Mouse (Mus musculus) ES-Bruce4 (cell line): ENCODE measurements around the gene Agpat3. TPM values are rescaled to one million over a fixed set of nuclear protein-coding genes. Genes with fewer than 3 reads are reported as not detected.

ENCODE experiments used
- H3K27ac ChIP-seq: 2 replicates; pipeline ENCODE4 v1.5.1; 2012; ENCODE audit warnings: low read length, inconsistent platforms; ENCODE audit not compliant: insufficient read depth
- H3K27me3 ChIP-seq: 2 replicates; pipeline ENCODE4 v1.6.1; 2012; ENCODE audit warnings: mild to moderate bottlenecking, low read length, inconsistent platforms; ENCODE audit not compliant: control insufficient read depth, poor library complexity, insufficient read depth, severe bottlenecking
- H3K36me3 ChIP-seq: 2 replicates; pipeline ENCODE4 v1.6.1; 2012; ENCODE audit warnings: inconsistent platforms, mild to moderate bottlenecking, low read length, moderate library complexity; ENCODE audit not compliant: control insufficient read depth, poor library complexity, insufficient read depth, severe bottlenecking
- H3K4me1 ChIP-seq: one replicate; pipeline ENCODE4 v1.8.1; 2011; ENCODE audit warnings: low read length; ENCODE audit not compliant: control insufficient read depth, insufficient read depth
- H3K4me3 ChIP-seq: 2 replicates; pipeline ENCODE4 v1.5.1; 2011; ENCODE audit warnings: low read depth, mild to moderate bottlenecking, low read length
- H3K9ac ChIP-seq: 2 replicates; pipeline ENCODE4 v1.6.1; 2012; ENCODE audit warnings: low read depth, mild to moderate bottlenecking, inconsistent platforms; ENCODE audit not compliant: poor library complexity, severe bottlenecking
- H3K9me3 ChIP-seq: replicated peaks from 2 replicates; pipeline ENCODE4 v1.6.1; 2012; ENCODE audit warnings: mild to moderate bottlenecking, low read length, inconsistent platforms; ENCODE audit not compliant: control insufficient read depth, poor library complexity, insufficient read depth, severe bottlenecking
- CTCF ChIP-seq: IDR thresholded peaks from one replicate; pipeline ENCODE4 v1.8.1; 2011; ENCODE audit warnings: low read depth, low read length
- EP300 ChIP-seq: IDR thresholded peaks from 2 replicates; pipeline ENCODE4 v1.6.1; 2011; ENCODE audit warnings: low read depth, low read length; ENCODE audit not compliant: insufficient read depth
- POLR2A ChIP-seq: IDR thresholded peaks from one replicate; pipeline ENCODE4 v1.8.1; 2011; ENCODE audit warnings: low read length; ENCODE audit not compliant: insufficient read depth
- polyA plus RNA-seq: library from polyadenylated mRNA; stranded (reverse); fragments of >200 nt; gene quantifications from 2 replicates; pipeline ENCODE4 v1.2.4, GENCODE M21; 2011; ENCODE audit warnings: low read depth; ENCODE audit not compliant: missing spikeins, insufficient read depth, insufficient read length

The Agpat3 gene
- polyA plus RNA-seq, 1 experiment: 56.0 TPM

DNA sequence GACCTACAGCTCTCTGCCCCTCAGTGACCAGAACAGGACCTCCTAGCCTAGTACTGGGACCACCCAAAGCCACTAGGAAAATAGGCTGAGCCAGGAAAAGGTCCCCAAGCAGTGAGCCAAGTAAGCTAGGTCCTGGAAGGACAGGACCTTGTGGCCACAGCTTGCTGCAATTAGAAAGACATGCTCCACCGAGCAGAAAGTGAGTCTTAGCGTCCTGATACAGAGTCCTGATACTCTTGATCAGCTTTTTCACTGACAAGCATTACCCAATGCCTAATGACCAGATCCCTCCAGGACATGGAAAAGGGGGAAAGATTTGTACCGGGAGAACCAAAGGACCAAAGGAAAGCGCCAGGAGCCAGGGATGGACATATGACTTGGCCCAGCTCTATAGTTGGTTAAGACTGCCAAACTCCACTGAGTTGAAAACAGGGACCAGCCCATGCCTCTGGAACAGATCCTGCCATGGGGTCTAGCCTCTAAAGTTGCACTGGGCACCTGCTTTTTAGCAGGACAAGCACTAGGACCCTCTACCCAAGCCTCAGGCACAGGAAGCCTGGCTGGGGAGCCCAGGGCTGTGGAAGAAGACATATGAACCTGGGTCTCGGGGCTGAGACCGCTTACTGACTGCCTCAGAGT lies 17.2 kb downstream of the Agpat3 start:
- no peaks in the 10 kb centered on the region for H3K4me1 ChIP-seq
- H3K9ac ChIP-seq: no peak overlapping the region
- no peak for TF ChIP-seq POLR2A
- no peak for TF ChIP-seq EP300
- no peak for TF ChIP-seq CTCF
- no peaks in the 10 kb centered on the region for H3K36me3 ChIP-seq
- no peak overlapping the region for H3K27ac ChIP-seq
- no peaks in the 10 kb centered on the region for H3K9me3 ChIP-seq
- no peak overlapping the region for H3K4me3 ChIP-seq
- no peaks in the 10 kb centered on the region for H3K27me3 ChIP-seq

DNA sequence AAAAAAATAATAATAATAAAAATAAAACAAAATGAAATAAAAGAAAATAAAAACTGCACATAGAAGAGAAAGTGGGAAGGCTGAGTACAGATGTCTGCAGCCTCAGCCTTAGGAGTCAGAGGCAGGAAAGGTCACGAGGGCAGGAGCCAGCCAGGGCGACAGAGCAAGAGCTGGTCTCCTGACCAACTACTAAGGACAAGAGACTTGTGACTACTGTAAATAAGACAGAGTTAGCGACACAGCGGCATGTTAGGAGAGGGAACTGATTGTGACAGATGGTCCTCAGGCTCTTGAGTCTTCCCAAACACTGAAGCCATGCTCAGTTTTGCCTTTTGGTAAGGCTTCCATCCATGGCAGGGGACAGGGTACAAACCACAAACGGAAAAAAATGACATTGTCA lies 20.7 kb downstream of the Agpat3 start:
- Histone ChIP-seq H3K4me3 (no peak overlapping the region), H3K36me3 (no peaks in the 10 kb centered on the region), H3K9me3 (no peaks in the 10 kb centered on the region), H3K27ac (no peak overlapping the region), H3K9ac (no peak overlapping the region), H3K4me1 (no peaks in the 10 kb centered on the region), H3K27me3 (no peaks in the 10 kb centered on the region)
- no peak for TF ChIP-seq CTCF
- TF ChIP-seq EP300: no peak
- no peak for TF ChIP-seq POLR2A

GRCm38 (mm10) chr10:78329305-78329704 lies 23.0 kb downstream of the Agpat3 start:
- no peaks in the 10 kb centered on the region for H3K9me3 ChIP-seq
- H3K27me3 ChIP-seq: no peaks in the 10 kb centered on the region
- peaks cover 2% of the 10 kb centered on the region for H3K4me1 ChIP-seq
- TF ChIP-seq EP300: no peak
- no peak for TF ChIP-seq POLR2A
- TF ChIP-seq CTCF: no peak
- H3K27ac ChIP-seq: no peak overlapping the region
- H3K4me3 ChIP-seq: no peak overlapping the region
- no peak overlapping the region for H3K9ac ChIP-seq
- no peaks in the 10 kb centered on the region for H3K36me3 ChIP-seq

- H3K9ac ChIP-seq: no peak overlapping the region
- peaks cover 2% of the 10 kb centered on the region for H3K4me1 ChIP-seq
- no peaks in the 10 kb centered on the region for H3K9me3 ChIP-seq
- no peak overlapping the region for H3K27ac ChIP-seq
- no peak for TF ChIP-seq CTCF
- no peak for TF ChIP-seq POLR2A
- TF ChIP-seq EP300: no peak
- no peak overlapping the region for H3K4me3 ChIP-seq
- no peaks in the 10 kb centered on the region for H3K27me3 ChIP-seq
- no peaks in the 10 kb centered on the region for H3K36me3 ChIP-seq
Measured at GRCm38 (mm10) chr10:78328011-78328575, 24.2 kb downstream of the Agpat3 start.

GRCm38 (mm10) chr10:78325916-78326647 lies 26.2 kb downstream of the Agpat3 start:
- Histone ChIP-seq H3K4me1 (peaks cover 2% of the 10 kb centered on the region), H3K9ac (no peak overlapping the region), H3K4me3 (no peak overlapping the region), H3K36me3 (no peaks in the 10 kb centered on the region), H3K27me3 (no peaks in the 10 kb centered on the region), H3K9me3 (no peaks in the 10 kb centered on the region), H3K27ac (peak overlapping the region; percentile 62; the same call in 1 of the 2 replicates)
- no peak for TF ChIP-seq CTCF
- TF ChIP-seq EP300: peak; percentile 96
- TF ChIP-seq POLR2A: no peak
